Mouse (Mus musculus) intestine, embryonic 15.5 days (tissue): ENCODE results near the gene Il7r. TPM values are rescaled to one million over a fixed set of nuclear protein-coding genes. Genes with fewer than 3 reads are reported as not detected.

Experiments
- ATAC-seq: fragments of 200-750 bp; cut with Nextera tagmentation; 2 replicates; pipeline ENCODE4 v1.8.0; 2017; ENCODE audit warnings: moderate TSS enrichment, moderate library complexity
- H3K27ac ChIP-seq: fragments of 300-500 bp; sonication (generic); 2 replicates; pipeline ENCODE4 v1.5.1; 2015; ENCODE audit warnings: mild to moderate bottlenecking, inconsistent platforms
- H3K27me3 ChIP-seq: fragments of 300-500 bp; sonication (generic); replicated peaks from 2 replicates; pipeline ENCODE4 v1.6.1; 2015; ENCODE audit warnings: inconsistent platforms
- H3K36me3 ChIP-seq: fragments of 300-500 bp; sonication (generic); 2 replicates; pipeline ENCODE4 v1.6.1; 2015; ENCODE audit warnings: inconsistent platforms
- H3K4me1 ChIP-seq: fragments of 300-500 bp; sonication (generic); replicated peaks from 2 replicates; pipeline ENCODE4 v1.6.1; 2015; ENCODE audit warnings: inconsistent platforms
- H3K4me2 ChIP-seq: fragments of 300-500 bp; sonication (generic); replicated peaks from 2 replicates; pipeline ENCODE4 v1.6.1; 2015; ENCODE audit warnings: mild to moderate bottlenecking, inconsistent platforms
- H3K4me3 ChIP-seq: fragments of 300-500 bp; sonication (generic); replicated peaks from 2 replicates; pipeline ENCODE4 v1.5.1; 2015; ENCODE audit warnings: inconsistent platforms
- H3K9ac ChIP-seq: fragments of 300-500 bp; sonication (generic); 2 replicates; pipeline ENCODE4 v1.6.1; 2015; ENCODE audit warnings: inconsistent platforms
- H3K9me3 ChIP-seq: fragments of 300-500 bp; sonication (generic); 2 replicates; pipeline ENCODE4 v1.6.1; 2016; ENCODE audit warnings: inconsistent platforms
- WGBS: fragments of 180-500 bp; shearing (Covaris S2); methylation state at CpG from one replicate; pipeline ENCODE4 v1.1.7; 2015; 5-methylcytosine and 5-hydroxymethylcytosine counted together
- polyA plus RNA-seq: library from polyadenylated mRNA; unstranded; fragments of >200 nt; fragmentation: Nextera tagmentation; extraction: Ambion mirVana; gene quantifications from 2 replicates; pipeline ENCODE4 v1.2.1, GENCODE M21; 2015

Il7r gene
- polyA plus RNA-seq, 1 experiment from 2014 or later = 1.4 TPM

DNA sequence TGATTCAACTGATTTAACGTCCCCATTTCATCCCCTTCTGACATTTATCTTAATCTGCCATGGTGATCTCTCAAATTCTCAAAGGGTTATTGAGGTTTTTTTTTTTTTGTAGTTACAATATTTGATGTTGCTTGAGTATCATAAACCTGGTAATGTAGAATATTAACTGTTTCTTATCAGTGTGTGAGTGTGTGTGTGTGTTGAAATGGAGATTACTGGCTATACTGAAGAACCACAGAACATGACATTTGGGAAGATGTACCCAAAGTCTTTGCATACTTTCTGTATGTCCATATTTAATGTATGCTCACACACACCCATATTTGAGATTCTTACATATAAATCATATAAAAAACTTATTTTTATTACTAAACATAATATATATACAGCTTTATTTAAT is 65.9 kb downstream of the Il7r start:
- Histone ChIP-seq H3K4me2 (no peak overlapping the region), H3K9ac (no peak overlapping the region), H3K4me1 (no peaks in the 10 kb centered on the region), H3K27ac (no peak overlapping the region), H3K9me3 (no peaks in the 10 kb centered on the region), H3K4me3 (no peak overlapping the region), H3K36me3 (no peaks in the 10 kb centered on the region), H3K27me3 (no peaks in the 10 kb centered on the region)
- no peak for ATAC-seq
- 25% methylated on average over 1 of the region's 1 CpGs for WGBS

DNA sequence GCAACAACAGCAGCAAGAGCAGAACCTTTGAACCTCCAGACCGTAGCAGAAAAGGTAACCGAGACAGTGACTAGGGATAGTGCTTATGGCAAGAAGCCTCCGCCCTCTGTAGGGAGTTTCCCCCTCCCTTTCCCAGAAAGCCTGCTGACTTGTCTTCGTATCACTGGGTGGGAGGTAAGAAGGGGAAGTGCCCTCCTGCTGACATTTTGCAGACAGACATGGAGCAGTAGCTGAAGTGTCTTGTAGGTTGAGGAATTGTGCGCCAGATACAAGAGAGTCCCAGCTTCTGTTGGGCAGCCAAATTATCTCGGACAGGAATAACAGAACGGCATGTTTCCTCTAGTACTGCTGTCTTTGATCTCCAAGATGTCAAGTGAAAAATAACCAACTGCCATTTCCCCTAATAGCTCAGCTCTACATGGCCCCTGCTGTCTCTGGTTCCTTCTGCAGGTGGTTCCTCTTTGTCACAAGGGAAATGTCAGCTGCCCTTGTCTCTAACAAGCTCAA is 66.4 kb downstream of the Il7r start:
- no peak overlapping the region for H3K9ac ChIP-seq
- no peak overlapping the region for H3K27ac ChIP-seq
- no peaks in the 10 kb centered on the region for H3K9me3 ChIP-seq
- no peaks in the 10 kb centered on the region for H3K4me1 ChIP-seq
- ATAC-seq = peak; percentile 41; the same call in 1 of the 2 replicates
- H3K4me3 ChIP-seq = no peak overlapping the region
- H3K4me2 ChIP-seq = no peak overlapping the region
- 42% methylated on average over 7 of the region's 7 CpGs for WGBS
- H3K27me3 ChIP-seq = no peaks in the 10 kb centered on the region
- H3K36me3 ChIP-seq = no peaks in the 10 kb centered on the region

Other genes with a start within 250 kb of the Il7r start
- not detected in 2 replicates for gene Ugt3a2, start 194.6 kb downstream of the Il7r start, polyA plus RNA-seq
- 3.9 and 4.8 TPM in 2 replicates for gene Capsl, start 94.1 kb downstream of the Il7r start, polyA plus RNA-seq
- 0.04 and 0.21 TPM in 2 replicates for gene Spef2, start 218.7 kb upstream of the Il7r start, polyA plus RNA-seq